Mouse (Mus musculus): ENCODE measurements around the gene Fdx1l.

The Fdx1l gene

GRCm38 (mm10) chr9:21073044-21073840 is at the start of gene Fdx1l, which contains the start of gene Gm49373:
TSS of gene Fdx1l (minus strand) at chr9:21073614.
TSS of gene Gm49373 (minus strand) at chr9:21073096.
- peak; percentile 92 for DNase-seq (ENCODE audit: low spot score)

- no peak for DNase-seq (ENCODE audit: low spot score)
Observed at GRCm38 (mm10) chr9:21121483-21121882, 48.1 kb upstream of the Fdx1l start.

DNA sequence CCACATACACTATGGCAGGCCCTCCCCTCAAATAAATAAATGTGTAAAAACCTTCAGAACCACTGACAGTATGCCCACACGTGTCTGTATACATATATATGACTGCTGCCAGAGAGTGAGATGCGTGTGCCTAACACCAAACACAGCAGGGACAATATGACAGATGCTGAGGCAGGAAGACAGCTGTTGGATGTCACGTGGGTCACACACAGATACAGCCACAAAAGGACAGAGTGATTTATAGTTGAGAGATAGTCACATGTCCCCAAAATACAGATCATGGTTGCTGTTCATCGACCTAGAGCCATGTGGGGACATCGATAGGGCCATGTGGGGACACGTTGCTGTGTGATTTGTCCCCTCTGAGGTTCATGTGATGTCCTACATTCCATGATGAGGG is 43.7 kb upstream of the Fdx1l start:
- no peak for DNase-seq (ENCODE audit: low spot score)

DNA sequence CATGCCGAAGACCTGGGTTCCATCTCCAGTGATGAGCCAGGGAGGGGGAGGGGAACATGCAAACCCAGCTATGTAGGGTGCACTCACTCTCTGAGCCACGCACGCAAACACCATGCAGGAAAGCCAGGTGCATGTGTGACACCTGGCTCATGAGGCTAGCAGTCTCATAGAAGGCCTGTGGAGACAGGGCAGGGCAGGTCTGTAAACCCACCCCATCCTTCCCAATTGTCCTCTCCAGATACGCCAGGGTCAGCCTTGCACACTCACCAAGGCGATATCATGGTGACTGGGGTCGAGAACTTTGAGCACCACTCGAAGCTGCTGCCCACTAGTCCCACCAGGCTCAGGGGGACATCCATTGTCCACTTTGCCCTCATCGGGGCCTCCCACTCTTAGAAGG is 41.7 kb upstream of the Fdx1l start:
- no peak for DNase-seq (ENCODE audit: low spot score)

GRCm38 (mm10) chr9:21114190-21114589 is 40.8 kb upstream of the Fdx1l start:
- no peak for DNase-seq (ENCODE audit: low spot score)

DNA sequence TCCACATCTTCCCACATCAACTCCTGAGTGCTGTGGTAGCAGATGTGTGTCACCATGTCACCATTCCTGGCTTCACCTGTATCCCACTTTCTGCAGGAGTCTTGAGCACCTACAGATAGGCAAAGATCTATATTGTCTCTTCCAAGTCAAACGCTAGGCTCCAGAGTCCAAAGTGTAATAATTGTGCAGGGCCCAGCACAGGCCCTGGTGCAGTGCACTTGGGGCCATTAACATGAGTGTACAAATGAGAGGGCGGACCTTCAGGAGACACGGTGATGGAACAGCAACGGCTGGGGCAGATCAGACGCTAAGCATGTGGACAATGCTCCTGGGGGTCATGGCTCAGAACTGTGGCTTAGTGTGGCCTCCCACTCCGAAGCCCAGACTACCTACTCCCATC is 40.3 kb upstream of the Fdx1l start:
- DNase-seq (ENCODE audit: low spot score): no peak

DNA sequence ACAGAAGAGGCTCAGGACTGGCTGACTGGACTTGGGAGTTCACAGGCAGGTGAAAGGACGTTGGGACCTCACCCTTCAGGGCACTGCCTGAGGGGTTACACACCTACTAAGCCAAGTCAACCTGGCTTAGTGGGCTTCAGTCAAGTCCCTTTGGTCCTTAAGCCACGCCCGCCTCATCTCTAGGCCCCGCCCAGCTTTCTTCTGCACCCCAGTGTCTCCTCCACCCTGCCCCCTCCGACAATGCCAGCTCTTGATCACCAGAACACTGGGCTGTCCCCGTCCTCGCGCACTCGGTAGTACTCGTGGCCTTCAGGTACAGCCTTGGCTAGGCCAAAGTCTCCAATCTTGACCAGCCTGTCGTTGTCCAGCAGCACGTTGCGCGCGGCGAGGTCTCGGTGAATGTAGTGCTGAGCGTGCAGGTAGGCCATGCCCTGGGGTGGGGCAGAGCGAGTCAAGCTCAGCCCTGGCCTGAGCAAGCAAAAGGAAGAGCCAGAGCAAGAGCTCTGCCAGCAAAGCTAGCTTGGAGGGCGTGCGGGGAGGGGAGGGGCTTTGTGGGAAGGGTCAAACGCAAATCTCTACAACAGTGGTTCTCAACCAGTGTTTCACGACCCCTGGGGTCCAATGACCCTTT is 34.3 kb upstream of the Fdx1l start:
- DNase-seq (ENCODE audit: low spot score): no peak

DNA sequence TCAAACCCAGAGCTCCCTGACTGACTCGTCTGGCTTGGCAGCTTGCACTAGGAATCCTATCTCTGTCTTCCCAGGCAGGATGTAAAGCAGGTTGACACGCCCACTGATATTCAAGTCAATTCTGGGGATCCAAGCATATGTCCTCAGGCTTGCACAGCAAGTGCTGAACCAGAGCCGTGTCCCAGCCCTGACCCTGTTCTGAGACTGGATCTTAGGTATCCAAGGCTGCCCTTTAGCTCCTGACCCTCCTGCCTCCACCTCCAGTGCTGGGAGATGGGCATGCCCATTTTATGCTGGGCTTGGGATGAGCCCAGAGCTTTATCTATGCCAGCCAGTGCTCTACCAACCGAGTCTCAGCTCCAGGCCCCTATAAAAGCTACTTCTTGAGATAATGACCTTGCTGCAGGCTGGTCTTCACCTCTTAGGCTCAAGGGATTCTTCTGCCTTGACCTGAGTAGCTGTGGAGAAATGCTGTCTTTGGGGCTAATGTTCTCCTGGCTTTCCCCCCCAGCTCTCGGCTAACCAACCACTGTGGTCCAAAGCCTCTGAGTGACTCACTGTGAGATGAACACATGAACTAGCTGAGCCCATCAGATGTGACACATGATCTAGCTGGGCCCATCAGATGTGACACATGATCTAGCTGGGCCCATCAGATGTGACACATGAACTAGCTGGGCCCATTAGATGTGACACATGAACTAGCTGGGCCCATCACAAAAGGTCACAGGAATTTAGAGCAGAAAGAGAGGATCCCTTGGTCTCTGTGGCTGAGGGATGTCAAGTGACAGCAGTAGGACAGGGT is 32.5 kb upstream of the Fdx1l start:
- DNase-seq (ENCODE audit: low spot score): no peak

DNA sequence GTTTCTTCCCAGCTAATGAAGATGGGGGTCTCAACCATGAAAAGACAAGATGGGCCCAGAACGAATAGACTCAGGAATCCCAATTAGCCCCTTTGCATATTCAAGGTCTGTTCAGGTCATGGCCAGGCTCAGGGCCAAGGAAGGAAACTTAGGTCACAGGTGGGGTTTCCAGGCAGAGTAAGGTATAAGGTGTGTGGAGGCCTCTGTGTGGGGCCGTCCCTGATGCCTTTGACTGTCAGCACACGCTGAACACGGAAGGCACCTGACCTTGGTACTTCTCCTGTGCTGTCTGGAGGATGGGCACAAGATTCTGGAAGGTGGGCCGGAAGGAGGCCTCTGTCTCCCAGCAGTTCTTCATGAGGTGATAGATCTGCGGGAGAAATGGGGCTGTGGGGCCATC is 31.4 kb upstream of the Fdx1l start:
- DNase-seq (ENCODE audit: low spot score): no peak

GRCm38 (mm10) chr9:21102076-21102475 is 28.7 kb upstream of the Fdx1l start:
- no peak for DNase-seq (ENCODE audit: low spot score)

DNA sequence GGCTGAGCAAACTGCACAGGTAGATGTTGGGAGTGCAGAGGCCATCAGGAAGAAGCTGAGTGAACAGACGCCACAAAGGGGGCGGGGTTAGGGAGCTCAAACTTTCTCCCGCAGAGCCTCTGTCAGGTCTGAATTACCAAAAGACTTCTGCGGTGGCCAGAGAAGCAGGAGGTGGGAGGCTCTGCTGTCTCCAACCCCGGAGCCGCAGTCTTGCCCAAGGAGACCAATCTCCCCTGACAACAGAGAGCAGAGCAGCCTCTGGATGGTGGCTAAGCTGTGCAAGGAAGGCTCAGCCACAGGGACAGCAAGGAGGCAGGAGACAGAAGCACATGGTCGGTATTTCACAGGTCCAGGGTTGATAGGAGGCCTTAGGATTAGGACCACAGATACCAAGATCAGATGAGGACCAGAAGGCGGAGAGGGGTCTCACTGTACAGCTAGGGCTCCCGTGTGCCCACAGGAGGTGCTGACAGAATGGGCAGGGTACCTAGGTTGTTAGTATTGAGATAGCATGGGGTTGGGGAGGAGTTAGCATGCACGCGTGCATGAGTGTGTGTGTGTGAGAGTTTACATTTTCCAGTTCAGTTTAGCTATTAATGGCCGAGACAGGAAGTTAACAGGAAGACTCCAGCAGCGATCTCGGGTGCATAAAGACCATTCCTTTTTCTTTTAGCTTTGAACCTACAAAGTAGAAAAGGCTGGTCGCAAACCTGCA is 27.2 kb upstream of the Fdx1l start:
- no peak for DNase-seq (ENCODE audit: low spot score)

DNA sequence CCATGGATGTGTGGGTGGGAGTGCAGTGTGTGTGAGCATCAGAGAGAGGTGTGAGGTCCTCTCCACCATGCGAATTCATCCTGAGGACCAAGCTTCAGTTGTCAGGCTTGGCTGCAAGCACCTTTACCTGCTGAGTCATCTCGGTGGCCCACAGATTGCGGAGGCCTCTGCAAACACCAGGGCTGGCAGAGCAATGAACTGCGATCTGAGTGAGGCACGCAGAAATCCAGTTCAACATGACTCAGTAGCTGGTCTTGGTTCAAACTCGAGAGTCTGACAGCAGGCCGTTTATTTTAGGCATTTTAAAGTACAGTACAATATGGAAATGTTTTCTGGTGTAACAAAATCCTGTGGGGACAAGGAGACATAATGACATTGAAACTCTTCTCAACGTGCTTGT is 24.4 kb upstream of the Fdx1l start:
- DNase-seq (ENCODE audit: low spot score): peak; percentile 66

- no peak for DNase-seq (ENCODE audit: low spot score)
Observed at GRCm38 (mm10) chr9:21095958-21096357, 22.5 kb upstream of the Fdx1l start.

- DNase-seq (ENCODE audit: low spot score): no peak
Observed at GRCm38 (mm10) chr9:21093423-21093822, 20.0 kb upstream of the Fdx1l start.

DNA sequence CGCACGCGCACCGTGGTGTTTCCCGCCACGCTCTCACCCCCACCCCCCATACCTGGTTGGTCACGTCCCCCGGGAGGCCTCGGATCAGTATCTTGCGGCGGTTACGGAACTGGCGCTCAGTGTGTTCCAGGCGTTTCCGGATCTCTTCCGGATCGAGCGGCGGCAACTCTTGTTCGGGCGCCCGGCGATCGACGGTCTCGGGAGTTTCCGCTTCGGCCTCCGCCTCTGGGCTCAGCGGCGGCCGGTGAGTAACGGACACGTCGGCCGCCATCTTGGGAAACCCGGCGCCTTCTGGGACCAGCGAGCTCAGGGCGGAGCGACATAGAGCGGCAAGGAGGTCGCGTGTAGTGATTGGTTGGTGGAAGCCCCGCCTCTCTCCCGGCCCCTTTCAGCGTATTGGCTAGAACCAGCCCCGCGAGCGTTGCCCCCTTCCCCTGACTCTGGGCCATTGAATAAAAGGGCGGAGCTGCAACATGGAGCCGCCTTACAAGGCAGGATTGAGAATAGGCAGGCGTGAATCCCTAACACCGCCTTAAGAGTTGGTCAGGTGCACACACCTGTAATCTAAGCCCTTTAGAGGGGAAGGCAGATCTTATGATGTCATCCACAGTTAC is 18.4 kb upstream of the Fdx1l start, which contains the start of the genes Gm38431 and Raver1:
TSS of gene Gm38431 (minus strand) at position 291 of the 614 bp plus-strand sequence.
TSS of gene Raver1 (minus strand) at position 302 of the 614 bp plus-strand sequence.
- DNase-seq (ENCODE audit: low spot score): peak; percentile 98

DNA sequence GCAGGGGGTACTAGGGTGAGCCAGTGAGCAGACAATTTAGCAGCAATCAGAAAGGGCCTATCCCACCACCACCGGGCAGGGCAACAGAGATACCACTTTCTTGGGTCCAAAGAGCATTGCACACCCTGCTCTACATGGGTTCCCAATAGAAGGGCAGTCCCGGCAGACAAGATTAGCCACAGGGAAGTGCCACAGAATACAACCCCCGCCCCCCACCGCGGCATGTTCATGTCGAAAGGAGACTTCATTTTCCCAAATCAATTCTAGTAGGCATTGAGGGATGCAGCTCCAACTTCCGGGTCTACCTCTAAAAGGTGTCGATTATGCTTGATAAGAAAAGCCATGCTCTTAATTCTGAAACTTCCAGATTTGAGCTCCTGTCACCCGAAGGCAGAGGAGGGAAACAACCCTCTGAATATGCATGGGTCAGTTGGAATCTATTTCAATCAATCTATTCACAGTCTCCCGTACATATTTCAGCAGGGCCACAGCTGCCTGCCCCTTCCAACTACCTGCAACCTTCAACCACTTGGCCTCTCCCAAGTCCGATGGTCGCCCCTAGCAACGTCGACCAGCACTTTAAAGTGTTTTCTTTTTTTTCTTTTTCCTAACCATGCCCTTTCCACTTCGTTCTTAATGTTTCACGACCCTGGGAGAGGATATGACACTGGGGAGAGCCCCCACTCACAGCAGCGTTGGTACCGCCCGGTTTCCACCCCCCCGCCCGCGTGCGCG is 17.7 kb upstream of the Fdx1l start:
- DNase-seq (ENCODE audit: low spot score): no peak

- DNase-seq (ENCODE audit: low spot score): no peak
Observed at GRCm38 (mm10) chr9:21090537-21090936, 17.1 kb upstream of the Fdx1l start.

DNA sequence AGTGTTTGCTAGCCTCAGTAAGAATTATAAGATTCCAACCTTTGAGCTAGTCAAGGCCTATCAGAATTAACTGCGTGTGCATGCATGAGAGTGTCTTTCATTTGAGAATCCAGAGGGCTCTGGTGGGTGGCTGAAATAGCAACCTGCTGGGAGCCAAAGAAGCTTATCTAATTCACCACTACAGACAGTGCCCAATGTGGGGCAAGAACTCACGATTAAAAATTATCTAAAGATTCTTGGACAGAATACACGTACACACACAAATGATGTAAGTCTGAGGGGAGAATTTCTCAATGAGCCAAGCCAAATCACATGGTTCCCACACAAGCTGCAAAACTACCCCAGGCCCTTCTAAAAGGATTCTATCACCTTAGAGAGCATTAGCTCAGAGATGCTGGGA is 9.9 kb upstream of the Fdx1l start:
- no peak for DNase-seq (ENCODE audit: low spot score)

DNA sequence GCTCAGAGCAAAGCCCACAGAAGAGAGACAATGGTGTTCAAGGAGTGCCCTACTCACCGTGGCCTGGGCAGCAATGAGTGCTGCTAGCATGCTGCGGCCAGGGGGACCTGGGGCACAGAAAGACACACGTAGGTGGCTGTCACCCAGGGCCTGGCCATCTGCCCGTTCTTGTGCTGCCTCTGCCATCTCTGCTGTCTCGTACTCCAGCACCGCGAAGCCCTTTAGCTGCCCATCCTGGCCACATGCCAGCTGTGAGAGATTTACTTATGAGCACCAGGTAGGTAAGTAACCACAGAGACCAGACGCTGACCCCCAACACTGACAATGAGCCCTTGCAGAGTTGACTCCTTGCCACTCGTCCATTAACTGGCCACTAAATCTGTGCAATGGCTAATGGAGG is 7.7 kb upstream of the Fdx1l start:
- DNase-seq (ENCODE audit: low spot score): no peak

DNA sequence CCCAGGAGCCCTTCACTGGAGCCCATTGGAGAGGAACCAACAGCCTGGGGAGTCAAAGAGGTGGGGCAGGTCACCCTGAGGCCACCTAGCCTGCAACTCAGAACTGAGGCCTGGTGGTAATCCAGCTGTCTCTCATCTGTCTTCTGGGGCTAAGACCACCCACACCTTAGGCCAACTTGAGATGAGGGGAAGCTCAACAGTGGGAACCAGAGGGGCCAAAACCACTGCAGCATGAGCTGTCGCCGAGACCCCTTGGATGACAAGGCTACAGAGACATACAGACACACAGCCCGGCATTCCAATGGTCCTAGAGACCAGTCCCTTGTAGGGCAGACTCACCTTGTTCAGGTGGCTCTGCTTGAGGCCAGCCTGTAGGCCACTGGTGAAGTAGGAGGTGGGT is 2.2 kb upstream of the Fdx1l start:
- DNase-seq (ENCODE audit: low spot score): no peak

- DNase-seq (ENCODE audit: low spot score): no peak
Observed at GRCm38 (mm10) chr9:21074173-21074572, 759 bp upstream of the Fdx1l start.

All from layer of hippocampus, adult 11-12 months (tissue).